Comparison of ENCODE assay signal across 24 mouse cellular contexts in the genomic region with DNA sequence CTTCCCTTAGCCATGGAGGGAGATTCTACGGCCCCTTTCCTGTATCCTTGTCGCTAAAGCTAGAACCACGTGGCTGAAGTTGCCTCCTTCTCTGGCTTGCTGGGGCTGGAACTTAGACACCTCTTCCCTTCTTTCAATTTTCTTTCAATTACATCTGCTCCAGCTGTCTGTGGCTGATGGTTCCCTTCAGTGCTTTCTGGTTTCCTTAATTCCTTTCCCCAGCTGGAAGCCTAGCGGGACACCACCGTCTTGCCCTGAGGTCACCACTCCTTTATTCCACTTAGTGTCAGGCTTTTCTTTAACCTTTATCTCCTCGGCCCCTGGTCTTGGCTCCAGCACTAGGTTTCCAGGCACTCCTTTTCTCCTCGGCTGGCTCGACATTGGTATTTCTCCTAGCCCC. TPM values are rescaled to one million over a fixed set of nuclear protein-coding genes. Genes with fewer than 3 reads are reported as not detected.
DNase-seq lines count a peak whose midpoint lies in the region; ATAC-seq and TF ChIP-seq lines count a peak whose summit lies in the region.
"Had no signal": no experiment of that assay in that cellular context is flagged by ENCODE, and none has a peak within 500 bp of the region (broad histone marks: within the 10 kb centered on the region; RNA-seq: fewer than 3 reads in every experiment).

No protein-coding gene starts in this region.

- 35% methylated on average over 8 of the region's 8 CpGs for WGBS in hindbrain, embryonic 10.5 days
- 35% methylated on average over 8 of the region's 8 CpGs for WGBS in hindbrain, embryonic 16.5 days

- peaks cover 16% of the 10 kb centered on the region for H3K4me1 ChIP-seq in hindbrain, embryonic 10.5 days (replicated peaks)
- no peaks in the 10 kb centered on the region for H3K4me1 ChIP-seq in hindbrain, embryonic 16.5 days (ENCODE audit: control insufficient read depth, insufficient read depth, low read depth, low read length)
- peaks cover 36% of the 10 kb centered on the region for H3K4me1 ChIP-seq in E14TG2a.4 (replicated peaks; ENCODE audit: low read depth, low read length)
- peaks cover 7% of the 10 kb centered on the region for H3K4me1 ChIP-seq in ES-Bruce4 (ENCODE audit: control insufficient read depth, insufficient read depth, low read length)
- H3K4me1 ChIP-seq: heart, embryonic 15.5 days had no signal

- no peak for DNase-seq in hindbrain, embryonic 10.5 days (ENCODE audit: low spot score)
- peak; percentile 85 for DNase-seq in R1 (ENCODE audit: low read depth, low spot score)
- DNase-seq in thymus, postnatal 36 days, result no peak
- DNase-seq in neural tube, embryonic 10.5 days (ENCODE audit: extremely low spot score, low spot score), result no peak
- no peak for DNase-seq in gastrocnemius, postnatal 10 days
- DNase-seq: adrenal gland, adult 8-10 months; adrenal gland, postnatal 25 days; cerebellum, adult 11-12 months; cerebellum, adult 8-10 months; cerebellum, postnatal 10 days; cerebellum, postnatal 36 days; gastrocnemius, postnatal 36 days; heart, postnatal 10 days; heart, postnatal 36 days had no signal

- no peak overlapping the region for H3K9ac ChIP-seq in hindbrain, embryonic 16.5 days (ENCODE audit: low read depth, low read length)
- H3K9ac ChIP-seq in ES-Bruce4 (ENCODE audit: low read depth, poor library complexity, severe bottlenecking), result no peak overlapping the region
- H3K9ac ChIP-seq: heart, embryonic 12.5 days; heart, embryonic 15.5 days; hindbrain, embryonic 14.5 days had no signal

- H3K4me2 ChIP-seq in hindbrain, embryonic 16.5 days (ENCODE audit: low read length), result no peak overlapping the region
- H3K4me2 ChIP-seq: heart, embryonic 12.5 days; heart, embryonic 15.5 days; hindbrain, embryonic 14.5 days had no signal

- TF ChIP-seq EP300 in ES-Bruce4 (IDR thresholded peaks at IDR 0.05; ENCODE audit: insufficient read depth, low read depth, low read length), result peak; percentile 74; the same call in 1 of the 2 replicates

- H3K36me3 ChIP-seq in hindbrain, embryonic 10.5 days, result no peaks in the 10 kb centered on the region
- H3K36me3 ChIP-seq in hindbrain, embryonic 16.5 days (ENCODE audit: control insufficient read depth, insufficient read depth, low read length), result no peaks in the 10 kb centered on the region
- no peaks in the 10 kb centered on the region for H3K36me3 ChIP-seq in E14TG2a.4 (ENCODE audit: insufficient read depth, low read length)
- no peaks in the 10 kb centered on the region for H3K36me3 ChIP-seq in ES-Bruce4 (ENCODE audit: control insufficient read depth, insufficient read depth, low read length, poor library complexity, severe bottlenecking)
- H3K36me3 ChIP-seq: heart, embryonic 12.5 days; heart, embryonic 15.5 days had no signal

- no peak for ATAC-seq in hindbrain, embryonic 16.5 days
- ATAC-seq: activated CD4-positive, CD25-positive, alpha-beta regulatory T cell, adult 4 months; CD4-positive, CD25-positive, alpha-beta regulatory T cell, adult 4 months; forebrain, embryonic 14.5 days; intestine, postnatal 0 days had no signal

- no peak overlapping the region for H3K4me3 ChIP-seq in hindbrain, embryonic 10.5 days
- H3K4me3 ChIP-seq in hindbrain, embryonic 16.5 days (ENCODE audit: low read length), result no peak overlapping the region
- H3K4me3 ChIP-seq in E14TG2a.4 (replicated peaks; ENCODE audit: low read length) (0 out of 2 replicates have a peak overlapping the region, but pooled peaks have one; percentile 23), ES-Bruce4 (ENCODE audit: low read depth, low read length) (no peak overlapping the region)
- H3K4me3 ChIP-seq: heart, embryonic 12.5 days; heart, embryonic 15.5 days had no signal

- 0 out of 2 replicates have a peak overlapping the region, but pooled peaks have one; percentile 13 for H3K27ac ChIP-seq in hindbrain, embryonic 10.5 days
- H3K27ac ChIP-seq in hindbrain, embryonic 16.5 days (ENCODE audit: low read depth, low read length), result no peak overlapping the region
- peak overlapping the region; percentile 34 for H3K27ac ChIP-seq in ES-Bruce4 (ENCODE audit: insufficient read depth, low read length)
- H3K27ac ChIP-seq: heart, embryonic 15.5 days; hindbrain, embryonic 14.5 days had no signal

- H3K9me3 ChIP-seq in hindbrain, embryonic 10.5 days, result no peaks in the 10 kb centered on the region
- no peaks in the 10 kb centered on the region for H3K9me3 ChIP-seq in hindbrain, embryonic 16.5 days (ENCODE audit: control insufficient read depth, low read length)
- no peaks in the 10 kb centered on the region for H3K9me3 ChIP-seq in E14TG2a.4 (ENCODE audit: low read length)
- no peaks in the 10 kb centered on the region for H3K9me3 ChIP-seq in ES-Bruce4 (replicated peaks; ENCODE audit: control insufficient read depth, insufficient read depth, low read length, poor library complexity, severe bottlenecking)
- H3K9me3 ChIP-seq: heart, embryonic 12.5 days; heart, embryonic 15.5 days had no signal

- TF ChIP-seq POLR2A in ES-Bruce4 (IDR thresholded peaks at IDR 0.05; ENCODE audit: insufficient read depth, low read length), result no peak

- no peaks in the 10 kb centered on the region for H3K27me3 ChIP-seq in hindbrain, embryonic 10.5 days (ENCODE audit: insufficient read depth, poor library complexity, severe bottlenecking)
- H3K27me3 ChIP-seq in hindbrain, embryonic 16.5 days (replicated peaks; ENCODE audit: control insufficient read depth, insufficient read depth, low read length), result no peaks in the 10 kb centered on the region
- H3K27me3 ChIP-seq in E14TG2a.4 (ENCODE audit: insufficient read depth, low read length) (peaks cover 23% of the 10 kb centered on the region), ES-Bruce4 (ENCODE audit: control insufficient read depth, insufficient read depth, low read length, poor library complexity, severe bottlenecking) (no peaks in the 10 kb centered on the region)
- H3K27me3 ChIP-seq: heart, embryonic 12.5 days; heart, embryonic 15.5 days had no signal

- no peak for TF ChIP-seq CTCF in E14TG2a.4 (conservative IDR thresholded peaks at IDR 0.05; ENCODE audit: low read length)
- no peak for TF ChIP-seq CTCF in ES-Bruce4 (IDR thresholded peaks at IDR 0.05; ENCODE audit: low read depth, low read length)

RNA-seq across cellular contexts. Expression of gene Ccdc171, which starts 14.3 kb away (rescaled TPM):
- 3.3 and 4.5 TPM in 2 replicates for polyA plus RNA-seq in hindbrain, embryonic 10.5 days (2016; fragmentation: Nextera tagmentation; extraction: Ambion mirVana)
- 3.3 and 3.7 TPM in 2 replicates for polyA plus RNA-seq in hindbrain, embryonic 16.5 days (2015; fragmentation: Nextera tagmentation; extraction: Ambion mirVana)
- 8.7 and 9.2 TPM in 2 replicates for polyA plus RNA-seq in ES-Bruce4 (2011; ENCODE audit: insufficient read depth, insufficient read length, low read depth, missing spikeins)
- 1 to 10 TPM; 1.0 to 1.2 TPM for total RNA-seq in gastrocnemius, postnatal 10 days (2021)

RNA-seq across cellular contexts. Expression of gene Psip1, which starts 24.8 kb away (rescaled TPM):
- polyA plus RNA-seq in hindbrain, embryonic 10.5 days (2016; fragmentation: Nextera tagmentation; extraction: Ambion mirVana), result 244 and 275 TPM in 2 replicates
- polyA plus RNA-seq in hindbrain, embryonic 16.5 days (2015; fragmentation: Nextera tagmentation; extraction: Ambion mirVana), result 227 and 245 TPM in 2 replicates
- polyA plus RNA-seq in ES-Bruce4 (2011; ENCODE audit: insufficient read depth, insufficient read length, low read depth, missing spikeins), result 434 and 464 TPM in 2 replicates
- 10 to 100 TPM; 31.8 to 37.5 TPM for total RNA-seq in gastrocnemius, postnatal 10 days (2021)
